Mouse (Mus musculus): ENCODE data around the gene Gabrr1.

- TF ChIP-seq MAX (IDR thresholded peaks at IDR 0.05) (no peak), CTCF (IDR thresholded peaks at IDR 0.05; ENCODE audit: control insufficient read depth, insufficient read depth, insufficient read length) (no peak), MYOG (IDR thresholded peaks at IDR 0.05; ENCODE audit: control insufficient read depth, extremely low read depth, insufficient read length) (no peak), CEBPB (IDR thresholded peaks at IDR 0.05; ENCODE audit: low read depth) (no peak), MYOD1 (IDR thresholded peaks at IDR 0.05; ENCODE audit: control insufficient read depth, insufficient read length, low read depth) (no peak)
Measured at GRCm38 (mm10) chr4:33125409-33126084, 6.8 kb upstream of the Gabrr1 start.
